Mouse (Mus musculus): ENCODE measurements around the gene Acoxl. TPM values are rescaled to one million over a fixed set of nuclear protein-coding genes. Genes with fewer than 3 reads are reported as not detected.
A peak's percentile ranks its signal among the peaks of the same experiment; 100 is the strongest.

Gene Acoxl
- polyA plus RNA-seq, 1 experiment = not detected

DNA sequence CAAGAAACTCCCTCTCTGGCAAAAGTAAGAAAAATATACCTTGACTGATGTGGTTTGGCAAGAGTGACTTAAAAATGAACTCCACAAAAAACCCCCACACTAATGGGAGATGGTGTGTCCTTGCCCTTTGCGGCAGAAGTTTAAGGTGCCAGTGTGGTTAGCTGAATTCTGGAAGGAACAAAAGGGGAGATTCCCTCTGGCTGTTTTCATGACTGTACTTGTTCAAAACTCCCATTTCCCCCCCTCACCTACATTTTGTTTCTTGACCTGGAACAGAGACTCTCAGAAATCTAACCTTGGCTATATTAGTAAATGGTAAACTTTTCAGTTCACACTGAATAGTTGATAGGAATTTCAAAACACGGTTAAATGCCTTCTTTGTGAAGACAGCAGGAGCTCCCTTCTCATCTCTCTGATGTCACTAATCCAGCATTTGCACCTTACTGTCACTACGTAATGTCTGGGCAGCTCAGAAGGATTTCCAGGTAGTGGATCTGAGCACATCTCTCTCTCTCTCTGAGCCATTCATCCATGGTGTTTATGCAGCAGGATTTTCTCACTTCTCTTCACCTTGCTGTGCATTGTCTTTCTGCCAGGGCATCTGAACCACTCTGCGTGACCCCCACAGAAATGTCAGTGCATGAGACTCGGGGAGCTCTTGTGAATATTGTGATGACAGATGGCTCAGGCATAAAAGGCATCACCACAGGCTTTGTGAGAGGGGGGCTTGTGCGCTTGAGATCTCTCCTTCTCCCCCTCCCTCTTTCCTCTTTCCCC lies 91.5 kb downstream of the Acoxl start:
- no peak for TF ChIP-seq CTCF (IDR thresholded peaks at IDR 0.05; ENCODE audit: borderline replicate concordance, insufficient read depth, low read length)
- no peak for TF ChIP-seq POLR2A (IDR thresholded peaks at IDR 0.05; ENCODE audit: low read depth, low read length)
- H3K4me1 ChIP-seq (ENCODE audit: control insufficient read depth, insufficient read depth, low read length) = no peaks in the 10 kb centered on the region
- H3K4me3 ChIP-seq (ENCODE audit: insufficient read depth, low read length) = no peak overlapping the region
- no peak overlapping the region for H3K27ac ChIP-seq (ENCODE audit: insufficient read depth, low read length)

GRCm38 (mm10) chr2:127931576-127931975 lies 92.9 kb downstream of the Acoxl start:
- Histone ChIP-seq H3K4me1 (ENCODE audit: control insufficient read depth, insufficient read depth, low read length) (no peaks in the 10 kb centered on the region), H3K27ac (ENCODE audit: insufficient read depth, low read length) (no peak overlapping the region), H3K4me3 (ENCODE audit: insufficient read depth, low read length) (no peak overlapping the region)
- no peak for TF ChIP-seq POLR2A (IDR thresholded peaks at IDR 0.05; ENCODE audit: low read depth, low read length)
- no peak for TF ChIP-seq CTCF (IDR thresholded peaks at IDR 0.05; ENCODE audit: borderline replicate concordance, insufficient read depth, low read length)

- no peak overlapping the region for H3K27ac ChIP-seq (ENCODE audit: insufficient read depth, low read length)
- no peak overlapping the region for H3K4me3 ChIP-seq (ENCODE audit: insufficient read depth, low read length)
- TF ChIP-seq POLR2A (IDR thresholded peaks at IDR 0.05; ENCODE audit: low read depth, low read length) = no peak
- no peak for TF ChIP-seq CTCF (IDR thresholded peaks at IDR 0.05; ENCODE audit: borderline replicate concordance, insufficient read depth, low read length)
- H3K4me1 ChIP-seq (ENCODE audit: control insufficient read depth, insufficient read depth, low read length) = no peaks in the 10 kb centered on the region
These were observed 94.9 kb downstream of the Acoxl start for GRCm38 (mm10) chr2:127933531-127933931.

- H3K4me3 ChIP-seq (ENCODE audit: insufficient read depth, low read length) = no peak overlapping the region
- no peak overlapping the region for H3K27ac ChIP-seq (ENCODE audit: insufficient read depth, low read length)
- TF ChIP-seq POLR2A (IDR thresholded peaks at IDR 0.05; ENCODE audit: low read depth, low read length) (no peak), CTCF (IDR thresholded peaks at IDR 0.05; ENCODE audit: borderline replicate concordance, insufficient read depth, low read length) (peak; percentile 33; the same call in 1 of the 2 replicates)
- H3K4me1 ChIP-seq (ENCODE audit: control insufficient read depth, insufficient read depth, low read length) = no peaks in the 10 kb centered on the region
These were observed 98.4 kb downstream of the Acoxl start for GRCm38 (mm10) chr2:127937079-127937478.

GRCm38 (mm10) chr2:127939206-127939605 lies 100.5 kb downstream of the Acoxl start:
- Histone ChIP-seq H3K4me1 (ENCODE audit: control insufficient read depth, insufficient read depth, low read length) (no peaks in the 10 kb centered on the region), H3K4me3 (ENCODE audit: insufficient read depth, low read length) (no peak overlapping the region), H3K27ac (ENCODE audit: insufficient read depth, low read length) (no peak overlapping the region)
- TF ChIP-seq POLR2A (IDR thresholded peaks at IDR 0.05; ENCODE audit: low read depth, low read length) = no peak
- no peak for TF ChIP-seq CTCF (IDR thresholded peaks at IDR 0.05; ENCODE audit: borderline replicate concordance, insufficient read depth, low read length)

DNA sequence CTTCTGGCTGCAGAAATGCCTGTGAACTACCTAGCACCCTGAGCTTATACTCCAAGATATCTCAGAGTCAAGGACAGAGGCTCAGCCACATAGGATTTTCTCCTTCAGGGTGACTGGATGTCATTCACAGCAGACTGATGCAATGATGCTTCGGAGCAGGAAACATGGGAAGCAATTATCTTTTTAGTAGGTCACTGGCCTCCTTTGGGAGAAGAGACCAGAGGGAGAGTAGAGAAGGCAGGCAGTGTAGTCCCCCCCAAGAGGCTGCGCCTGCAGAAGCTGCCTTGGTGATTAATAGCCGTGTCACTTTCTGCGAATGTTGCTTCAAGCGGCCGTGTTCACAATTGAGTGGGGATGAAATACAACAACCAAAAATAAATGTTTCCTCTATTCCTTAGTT lies 121.9 kb downstream of the Acoxl start:
- Histone ChIP-seq H3K4me1 (ENCODE audit: control insufficient read depth, insufficient read depth, low read length) (no peaks in the 10 kb centered on the region), H3K27ac (ENCODE audit: insufficient read depth, low read length) (no peak overlapping the region), H3K4me3 (ENCODE audit: insufficient read depth, low read length) (no peak overlapping the region)
- no peak for TF ChIP-seq POLR2A (IDR thresholded peaks at IDR 0.05; ENCODE audit: low read depth, low read length)
- no peak for TF ChIP-seq CTCF (IDR thresholded peaks at IDR 0.05; ENCODE audit: borderline replicate concordance, insufficient read depth, low read length)

GRCm38 (mm10) chr2:127961154-127961553 lies 122.5 kb downstream of the Acoxl start:
- Histone ChIP-seq H3K4me3 (ENCODE audit: insufficient read depth, low read length) (no peak overlapping the region), H3K4me1 (ENCODE audit: control insufficient read depth, insufficient read depth, low read length) (no peaks in the 10 kb centered on the region), H3K27ac (ENCODE audit: insufficient read depth, low read length) (no peak overlapping the region)
- no peak for TF ChIP-seq POLR2A (IDR thresholded peaks at IDR 0.05; ENCODE audit: low read depth, low read length)
- TF ChIP-seq CTCF (IDR thresholded peaks at IDR 0.05; ENCODE audit: borderline replicate concordance, insufficient read depth, low read length) = no peak

- Histone ChIP-seq H3K27ac (ENCODE audit: insufficient read depth, low read length) (no peak overlapping the region), H3K4me3 (ENCODE audit: insufficient read depth, low read length) (no peak overlapping the region), H3K4me1 (ENCODE audit: control insufficient read depth, insufficient read depth, low read length) (no peaks in the 10 kb centered on the region)
- TF ChIP-seq CTCF (IDR thresholded peaks at IDR 0.05; ENCODE audit: borderline replicate concordance, insufficient read depth, low read length) (no peak), POLR2A (IDR thresholded peaks at IDR 0.05; ENCODE audit: low read depth, low read length) (no peak)
These were observed 123.2 kb downstream of the Acoxl start for GRCm38 (mm10) chr2:127961802-127962433.

- no peak overlapping the region for H3K27ac ChIP-seq (ENCODE audit: insufficient read depth, low read length)
- no peak for TF ChIP-seq CTCF (IDR thresholded peaks at IDR 0.05; ENCODE audit: borderline replicate concordance, insufficient read depth, low read length)
- no peak for TF ChIP-seq POLR2A (IDR thresholded peaks at IDR 0.05; ENCODE audit: low read depth, low read length)
- no peaks in the 10 kb centered on the region for H3K4me1 ChIP-seq (ENCODE audit: control insufficient read depth, insufficient read depth, low read length)
These were observed 130.3 kb downstream of the Acoxl start for GRCm38 (mm10) chr2:127968944-127969343.

DNA sequence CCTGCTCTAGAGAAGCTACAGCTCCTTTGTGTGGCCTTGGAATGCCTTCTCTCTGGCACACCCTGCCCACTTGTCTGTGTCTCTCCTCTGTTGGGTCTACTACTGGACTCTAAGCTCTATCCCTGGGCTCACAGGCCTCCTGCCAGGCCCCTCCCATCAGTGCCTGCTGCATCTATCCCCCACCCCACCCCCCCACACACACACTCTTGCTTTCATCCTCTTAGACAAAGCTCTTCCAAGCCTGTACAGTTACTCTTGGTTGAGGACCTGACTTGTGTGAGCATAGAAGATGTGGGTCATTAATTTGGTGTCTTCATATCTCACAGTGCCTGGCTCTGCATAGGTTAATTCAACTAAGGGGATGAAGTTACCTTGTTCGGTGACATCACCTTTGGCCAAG lies 137.6 kb downstream of the Acoxl start:
- H3K27ac ChIP-seq (ENCODE audit: insufficient read depth, low read length) = no peak overlapping the region
- no peak overlapping the region for H3K4me3 ChIP-seq (ENCODE audit: insufficient read depth, low read length)
- TF ChIP-seq CTCF (IDR thresholded peaks at IDR 0.05; ENCODE audit: borderline replicate concordance, insufficient read depth, low read length) = no peak
- no peak for TF ChIP-seq POLR2A (IDR thresholded peaks at IDR 0.05; ENCODE audit: low read depth, low read length)

More at GRCm38 (mm10) chr2:127968944-127969343, 130.3 kb downstream of the Acoxl start:
- no peak overlapping the region for H3K4me3 ChIP-seq (ENCODE audit: insufficient read depth, low read length)

More for the DNA sequence above, 137.6 kb downstream of the Acoxl start:
- no peaks in the 10 kb centered on the region for H3K4me1 ChIP-seq (ENCODE audit: control insufficient read depth, insufficient read depth, low read length)
